Mouse (Mus musculus): Measurements from ENCODE around the gene Dkk3. TPM values are rescaled to one million over a fixed set of nuclear protein-coding genes. Genes with fewer than 3 reads are reported as not detected.

The Dkk3 gene
- polyA plus RNA-seq, 1 experiment from 2014 or later: 15.0 TPM

- Histone ChIP-seq H3K9me3 (ENCODE audit: control insufficient read depth, low read length) (no peaks in the 10 kb centered on the region), H3K36me3 (ENCODE audit: control insufficient read depth, insufficient read depth, low read length) (no peaks in the 10 kb centered on the region), H3K27ac (ENCODE audit: low read depth, low read length) (no peak overlapping the region), H3K4me1 (replicated peaks; ENCODE audit: control insufficient read depth, insufficient read depth, low read length) (no peaks in the 10 kb centered on the region), H3K9ac (ENCODE audit: low read length) (no peak overlapping the region), H3K4me2 (ENCODE audit: low read depth, low read length, severe bottlenecking) (no peak overlapping the region), H3K4me3 (ENCODE audit: low read depth, low read length) (no peak overlapping the region), H3K27me3 (ENCODE audit: control insufficient read depth, insufficient read depth, low read length) (no peaks in the 10 kb centered on the region)
- ATAC-seq (replicated peaks; ENCODE audit: low FRiP score) (no peak), DNase-seq (ENCODE audit: low spot score) (no peak)
- 84% methylated on average over 8 of the region's 8 CpGs for WGBS
These were observed 38.6 kb upstream of the Dkk3 start for GRCm38 (mm10) chr7:112197461-112197860.

- ATAC-seq (replicated peaks; ENCODE audit: low FRiP score) (no peak), DNase-seq (ENCODE audit: low spot score) (no peak)
- Histone ChIP-seq H3K9ac (ENCODE audit: low read length) (no peak overlapping the region), H3K27me3 (ENCODE audit: control insufficient read depth, insufficient read depth, low read length) (no peaks in the 10 kb centered on the region), H3K4me1 (replicated peaks; ENCODE audit: control insufficient read depth, insufficient read depth, low read length) (no peaks in the 10 kb centered on the region), H3K4me2 (ENCODE audit: low read depth, low read length, severe bottlenecking) (no peak overlapping the region), H3K4me3 (ENCODE audit: low read depth, low read length) (no peak overlapping the region), H3K27ac (ENCODE audit: low read depth, low read length) (no peak overlapping the region), H3K36me3 (ENCODE audit: control insufficient read depth, insufficient read depth, low read length) (no peaks in the 10 kb centered on the region), H3K9me3 (ENCODE audit: control insufficient read depth, low read length) (no peaks in the 10 kb centered on the region)
- 83% methylated on average over 5 of the region's 5 CpGs for WGBS
These were observed 35.4 kb upstream of the Dkk3 start for GRCm38 (mm10) chr7:112194286-112194685.

GRCm38 (mm10) chr7:112192778-112193177 lies 33.9 kb upstream of the Dkk3 start:
- Histone ChIP-seq H3K4me3 (ENCODE audit: low read depth, low read length) (no peak overlapping the region), H3K27me3 (ENCODE audit: control insufficient read depth, insufficient read depth, low read length) (no peaks in the 10 kb centered on the region), H3K4me2 (ENCODE audit: low read depth, low read length, severe bottlenecking) (no peak overlapping the region), H3K36me3 (ENCODE audit: control insufficient read depth, insufficient read depth, low read length) (no peaks in the 10 kb centered on the region), H3K9me3 (ENCODE audit: control insufficient read depth, low read length) (no peaks in the 10 kb centered on the region), H3K9ac (ENCODE audit: low read length) (no peak overlapping the region), H3K27ac (ENCODE audit: low read depth, low read length) (no peak overlapping the region), H3K4me1 (replicated peaks; ENCODE audit: control insufficient read depth, insufficient read depth, low read length) (no peaks in the 10 kb centered on the region)
- ATAC-seq (replicated peaks; ENCODE audit: low FRiP score): no peak
- WGBS: 90% methylated on average over 5 of the region's 5 CpGs
- DNase-seq (ENCODE audit: low spot score): no peak

DNA sequence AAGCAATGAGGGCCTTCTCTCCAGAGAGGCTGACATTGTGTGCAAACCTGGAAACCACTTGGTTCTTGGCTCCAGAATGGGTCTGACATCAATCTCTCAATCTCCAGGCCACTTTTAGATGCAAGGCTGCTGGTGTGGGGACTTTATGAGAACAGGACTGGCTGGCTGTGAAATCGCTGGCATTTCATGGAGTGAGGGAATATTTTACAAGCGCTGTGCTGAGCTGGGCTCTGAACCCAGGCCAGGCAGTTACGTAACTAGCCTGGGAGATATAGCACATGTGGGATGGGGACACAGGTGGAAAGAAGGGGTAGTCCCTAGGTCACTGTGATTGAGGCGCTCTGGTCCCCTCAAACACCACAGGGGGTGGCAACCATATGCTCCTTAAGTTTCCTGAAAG lies 33.4 kb upstream of the Dkk3 start:
- Histone ChIP-seq H3K27me3 (ENCODE audit: control insufficient read depth, insufficient read depth, low read length) (no peaks in the 10 kb centered on the region), H3K4me3 (ENCODE audit: low read depth, low read length) (no peak overlapping the region), H3K27ac (ENCODE audit: low read depth, low read length) (no peak overlapping the region), H3K9me3 (ENCODE audit: control insufficient read depth, low read length) (no peaks in the 10 kb centered on the region), H3K36me3 (ENCODE audit: control insufficient read depth, insufficient read depth, low read length) (no peaks in the 10 kb centered on the region), H3K9ac (ENCODE audit: low read length) (no peak overlapping the region), H3K4me2 (ENCODE audit: low read depth, low read length, severe bottlenecking) (no peak overlapping the region), H3K4me1 (replicated peaks; ENCODE audit: control insufficient read depth, insufficient read depth, low read length) (no peaks in the 10 kb centered on the region)
- 89% methylated on average over 4 of the region's 4 CpGs for WGBS
- ATAC-seq (replicated peaks; ENCODE audit: low FRiP score): no peak
- DNase-seq (ENCODE audit: low spot score): no peak

DNA sequence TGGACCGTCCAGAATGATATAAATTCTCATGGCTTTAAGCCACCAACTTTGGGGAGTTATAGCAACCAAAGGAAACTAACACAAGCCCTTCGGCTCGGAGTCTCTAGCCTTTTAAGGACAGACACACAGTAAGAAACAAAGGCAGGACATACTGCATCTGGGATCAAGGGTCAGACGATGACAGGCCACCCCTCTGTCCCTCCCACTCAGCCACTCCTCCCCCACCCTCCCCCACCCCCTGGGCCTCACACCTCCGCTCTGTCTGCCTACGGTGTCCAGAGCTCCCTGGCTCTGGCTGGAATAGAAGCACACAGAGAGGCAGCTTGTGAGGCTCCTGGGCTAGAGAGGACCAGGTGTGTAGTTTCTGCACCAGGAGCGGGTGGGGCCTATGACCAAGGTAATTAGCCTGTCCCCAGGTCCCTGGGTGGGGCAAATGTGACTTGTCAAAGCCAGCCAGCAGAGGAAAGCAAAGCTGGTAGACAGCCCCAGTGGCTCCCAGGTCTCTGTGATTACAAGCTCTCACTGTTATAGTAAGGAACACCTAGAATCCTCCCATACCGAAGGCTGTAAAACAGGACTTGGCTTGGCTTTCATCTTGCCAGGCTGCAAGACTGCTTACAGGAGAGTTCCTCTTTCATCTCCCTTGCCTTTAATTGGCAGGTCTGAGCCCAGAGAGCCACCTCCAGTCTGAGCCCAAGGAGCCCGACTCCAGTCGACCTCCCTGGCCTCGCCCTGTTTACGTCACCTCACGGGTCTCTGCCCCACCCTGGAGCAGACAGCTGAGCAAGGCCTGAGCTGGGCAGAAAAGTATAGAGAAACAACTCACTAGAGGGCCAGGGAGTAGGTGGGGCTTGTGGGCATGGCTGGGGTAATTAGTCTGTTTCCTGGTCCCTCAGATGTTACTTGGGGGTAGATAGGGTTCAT lies 28.9 kb upstream of the Dkk3 start:
- ATAC-seq (replicated peaks; ENCODE audit: low FRiP score) (no peak), DNase-seq (ENCODE audit: low spot score) (no peak)
- Histone ChIP-seq H3K4me1 (replicated peaks; ENCODE audit: control insufficient read depth, insufficient read depth, low read length) (no peaks in the 10 kb centered on the region), H3K4me3 (ENCODE audit: low read depth, low read length) (no peak overlapping the region), H3K4me2 (ENCODE audit: low read depth, low read length, severe bottlenecking) (no peak overlapping the region), H3K36me3 (ENCODE audit: control insufficient read depth, insufficient read depth, low read length) (no peaks in the 10 kb centered on the region), H3K27ac (ENCODE audit: low read depth, low read length) (no peak overlapping the region), H3K9ac (ENCODE audit: low read length) (no peak overlapping the region), H3K27me3 (ENCODE audit: control insufficient read depth, insufficient read depth, low read length) (no peaks in the 10 kb centered on the region), H3K9me3 (ENCODE audit: control insufficient read depth, low read length) (no peaks in the 10 kb centered on the region)
- 78% methylated on average over 13 of the region's 13 CpGs for WGBS

- DNase-seq (ENCODE audit: low spot score): no peak
These were observed 28.0 kb upstream of the Dkk3 start for GRCm38 (mm10) chr7:112186871-112187270.

DNA sequence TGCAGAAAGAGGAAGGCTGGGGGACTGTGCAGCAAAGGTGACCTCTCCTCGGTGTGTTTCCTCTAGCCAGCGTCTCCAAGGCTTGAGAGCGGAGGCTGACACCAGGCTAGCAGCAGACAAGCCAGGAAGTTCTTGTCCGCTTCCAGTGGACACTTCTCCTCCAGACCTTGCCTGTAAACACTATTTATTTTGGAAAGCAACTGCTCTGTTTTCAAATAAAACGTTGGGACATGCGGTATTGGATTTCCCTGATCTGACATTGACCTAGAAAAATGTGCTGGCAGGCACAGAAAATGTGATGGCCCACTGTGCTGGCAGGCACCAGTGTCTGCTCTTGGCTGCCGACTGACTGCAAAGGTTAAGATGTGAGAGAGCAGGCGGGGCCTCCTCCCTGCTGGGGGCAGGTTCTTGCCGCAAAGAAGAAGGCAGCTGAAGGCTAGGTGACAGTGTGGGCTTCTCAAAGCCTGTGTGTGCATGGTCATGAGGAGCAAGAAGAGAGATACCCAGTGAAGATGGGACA lies 26.4 kb upstream of the Dkk3 start:
- H3K9me3 ChIP-seq (ENCODE audit: control insufficient read depth, low read length): no peaks in the 10 kb centered on the region
- H3K9ac ChIP-seq (ENCODE audit: low read length): no peak overlapping the region
- H3K36me3 ChIP-seq (ENCODE audit: control insufficient read depth, insufficient read depth, low read length): no peaks in the 10 kb centered on the region
- H3K4me2 ChIP-seq (ENCODE audit: low read depth, low read length, severe bottlenecking): no peak overlapping the region
- DNase-seq (ENCODE audit: low spot score) (no peak), ATAC-seq (replicated peaks; ENCODE audit: low FRiP score) (no peak)
- WGBS: 74% methylated on average over 9 of the region's 9 CpGs
- no peak overlapping the region for H3K4me3 ChIP-seq (ENCODE audit: low read depth, low read length)
- no peak overlapping the region for H3K27ac ChIP-seq (ENCODE audit: low read depth, low read length)
- H3K27me3 ChIP-seq (ENCODE audit: control insufficient read depth, insufficient read depth, low read length): no peaks in the 10 kb centered on the region
- no peaks in the 10 kb centered on the region for H3K4me1 ChIP-seq (replicated peaks; ENCODE audit: control insufficient read depth, insufficient read depth, low read length)

More at GRCm38 (mm10) chr7:112186871-112187270, 28.0 kb upstream of the Dkk3 start:
- H3K9ac ChIP-seq (ENCODE audit: low read length): no peak overlapping the region
- H3K27me3 ChIP-seq (ENCODE audit: control insufficient read depth, insufficient read depth, low read length): no peaks in the 10 kb centered on the region
- H3K36me3 ChIP-seq (ENCODE audit: control insufficient read depth, insufficient read depth, low read length): no peaks in the 10 kb centered on the region
- no peaks in the 10 kb centered on the region for H3K4me1 ChIP-seq (replicated peaks; ENCODE audit: control insufficient read depth, insufficient read depth, low read length)
- H3K9me3 ChIP-seq (ENCODE audit: control insufficient read depth, low read length): no peaks in the 10 kb centered on the region
- no peak overlapping the region for H3K27ac ChIP-seq (ENCODE audit: low read depth, low read length)
- 91% methylated on average over 7 of the region's 7 CpGs for WGBS
- ATAC-seq (replicated peaks; ENCODE audit: low FRiP score): no peak
- H3K4me2 ChIP-seq (ENCODE audit: low read depth, low read length, severe bottlenecking): no peak overlapping the region
- no peak overlapping the region for H3K4me3 ChIP-seq (ENCODE audit: low read depth, low read length)

DNA sequence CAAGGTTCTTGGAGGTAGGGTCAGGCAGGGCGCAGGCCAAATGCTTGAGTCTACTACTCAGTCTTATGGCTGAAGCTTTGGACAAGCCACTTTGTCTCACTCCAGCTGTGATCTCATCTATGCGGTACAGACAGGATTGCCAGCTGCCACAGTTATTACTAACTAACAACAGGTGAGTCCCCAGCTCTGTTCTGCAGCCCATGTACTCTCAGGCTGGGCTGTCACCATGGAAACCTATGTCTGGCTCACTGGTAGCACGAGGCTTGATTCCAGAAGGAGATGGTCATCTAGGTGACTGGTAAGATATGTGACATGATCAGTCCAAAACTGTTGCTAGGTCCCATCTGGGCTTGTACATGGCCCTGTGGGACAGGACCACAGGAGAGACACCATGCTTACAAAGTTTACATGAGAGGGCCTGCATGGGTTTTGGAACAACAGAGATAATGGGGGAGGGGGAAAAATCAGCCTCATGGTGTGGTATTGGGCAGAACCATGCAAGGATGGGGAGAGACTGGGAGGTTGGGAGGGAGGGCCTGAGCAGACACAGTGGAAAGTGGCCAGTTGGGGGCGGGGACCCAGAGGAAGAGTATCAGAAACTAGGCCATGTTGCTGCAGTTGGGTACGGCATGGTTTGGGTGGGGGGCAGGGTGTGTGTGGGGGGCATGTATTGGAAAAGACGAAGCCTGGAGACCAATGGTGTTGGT lies 25.8 kb upstream of the Dkk3 start:
- DNase-seq (ENCODE audit: low spot score) (no peak), ATAC-seq (replicated peaks; ENCODE audit: low FRiP score) (no peak)
- WGBS: 84% methylated on average over 6 of the region's 6 CpGs
- Histone ChIP-seq H3K9ac (ENCODE audit: low read length) (no peak overlapping the region), H3K36me3 (ENCODE audit: control insufficient read depth, insufficient read depth, low read length) (no peaks in the 10 kb centered on the region), H3K27ac (ENCODE audit: low read depth, low read length) (no peak overlapping the region), H3K4me3 (ENCODE audit: low read depth, low read length) (no peak overlapping the region), H3K27me3 (ENCODE audit: control insufficient read depth, insufficient read depth, low read length) (no peaks in the 10 kb centered on the region), H3K4me1 (replicated peaks; ENCODE audit: control insufficient read depth, insufficient read depth, low read length) (no peaks in the 10 kb centered on the region), H3K4me2 (ENCODE audit: low read depth, low read length, severe bottlenecking) (no peak overlapping the region), H3K9me3 (ENCODE audit: control insufficient read depth, low read length) (no peaks in the 10 kb centered on the region)

Measured in forebrain, embryonic 11.5 days (tissue).